Comparison of ENCODE assay signal across 17 mouse cellular contexts in genomic region chr16:91110999-91111535, GRCm38 (mm10). TPM values are rescaled to one million over a fixed set of nuclear protein-coding genes. Genes with fewer than 3 reads are reported as not detected.
A peak's percentile ranks its signal among the peaks of the same experiment; 100 is the strongest.
DNase-seq lines count a peak whose midpoint lies in the region; ATAC-seq and TF ChIP-seq lines count a peak whose summit lies in the region.
"Had no signal": no experiment of that assay in that cellular context is flagged by ENCODE, and none has a peak within 500 bp of the region (broad histone marks: within the 10 kb centered on the region; RNA-seq: fewer than 3 reads in every experiment).

No protein-coding gene starts in this region.

- no peaks in the 10 kb centered on the region for H3K9me3 ChIP-seq in heart, embryonic 15.5 days (replicated peaks)
- no peaks in the 10 kb centered on the region for H3K9me3 ChIP-seq in lung, embryonic 14.5 days (ENCODE audit: low read depth, low read length)
- H3K9me3 ChIP-seq: hindbrain, embryonic 15.5 days; midbrain, embryonic 12.5 days; neural tube, embryonic 12.5 days had no signal

- no peak overlapping the region for H3K4me3 ChIP-seq in heart, embryonic 15.5 days
- no peak overlapping the region for H3K4me3 ChIP-seq in heart, adult 2 months
- no peak overlapping the region for H3K4me3 ChIP-seq in lung, embryonic 14.5 days (ENCODE audit: low read depth, low read length)
- H3K4me3 ChIP-seq in layer of hippocampus, adult 2 months = no peak overlapping the region
- H3K4me3 ChIP-seq: heart, embryonic 12.5 days; hindbrain, embryonic 15.5 days; midbrain, embryonic 12.5 days; neural tube, embryonic 12.5 days had no signal

- no peak overlapping the region for H3K4me2 ChIP-seq in heart, embryonic 15.5 days
- H3K4me2 ChIP-seq in lung, embryonic 14.5 days = no peak overlapping the region
- H3K4me2 ChIP-seq: heart, embryonic 12.5 days; hindbrain, embryonic 15.5 days; midbrain, embryonic 12.5 days; neural tube, embryonic 12.5 days had no signal

- 0 out of 2 replicates have a peak overlapping the region, but pooled peaks have one; percentile 21 for H3K9ac ChIP-seq in heart, embryonic 15.5 days
- no peak overlapping the region for H3K9ac ChIP-seq in heart, adult 2 months (ENCODE audit: low read depth, low read length)
- no peak overlapping the region for H3K9ac ChIP-seq in lung, embryonic 14.5 days
- H3K9ac ChIP-seq: heart, embryonic 12.5 days; hindbrain, embryonic 15.5 days; liver, embryonic 14.5 days; midbrain, embryonic 12.5 days; neural tube, embryonic 12.5 days had no signal

- TF ChIP-seq POLR2A in heart, adult 2 months (IDR thresholded peaks at IDR 0.05; ENCODE audit: insufficient read depth, low read depth, low read length) = no peak
- no peak for TF ChIP-seq POLR2A in brain, embryonic 14.5 days (IDR thresholded peaks at IDR 0.05; ENCODE audit: borderline replicate concordance, extremely low read depth, insufficient read depth, insufficient read length, poor library complexity, severe bottlenecking)

- no peak for TF ChIP-seq EP300 in heart, adult 2 months (IDR thresholded peaks at IDR 0.05; ENCODE audit: insufficient read depth, low read depth, low read length)

- WGBS in heart, embryonic 15.5 days = 49% methylated on average over 11 of the region's 11 CpGs
- 44% methylated on average over 11 of the region's 11 CpGs for WGBS in heart, adult 2 months
- WGBS in lung, embryonic 14.5 days = 46% methylated on average over 11 of the region's 11 CpGs

- DNase-seq in heart, adult 2 months = no peak
- DNase-seq in lung, embryonic 14.5 days = peak; percentile 34
- DNase-seq in lung, postnatal 4 days = no peak
- peak; percentile 67 for DNase-seq in brain, embryonic 14.5 days (ENCODE audit: low read depth)
- peak; percentile 3 for DNase-seq in splenic B cell, adult 2 months (ENCODE audit: low read depth, low spot score)
- DNase-seq in adrenal gland, adult 18-20 months (ENCODE audit: low spot score in 2 of 2) = no peak
- DNase-seq in layer of hippocampus, adult 2 months (ENCODE audit: low spot score in 2 of 2) = no peak
- DNase-seq: adrenal gland, adult 2 months; cerebellum, postnatal 36 days; right cerebral cortex, adult 18-20 months had no signal

- TF ChIP-seq CTCF in heart, adult 2 months (IDR thresholded peaks at IDR 0.05) = no peak
- TF ChIP-seq CTCF in lung, embryonic 14.5 days (IDR thresholded peaks at IDR 0.05; ENCODE audit: low read depth) = no peak
- no peak for TF ChIP-seq CTCF in brain, embryonic 14.5 days (IDR thresholded peaks at IDR 0.05; ENCODE audit: borderline replicate concordance, extremely low read depth, insufficient read depth, insufficient read length)
- no peak for TF ChIP-seq CTCF in layer of hippocampus, adult 2 months (conservative IDR thresholded peaks at IDR 0.05)

- H3K4me1 ChIP-seq in heart, embryonic 15.5 days (replicated peaks) = no peaks in the 10 kb centered on the region
- no peaks in the 10 kb centered on the region for H3K4me1 ChIP-seq in heart, adult 2 months (ENCODE audit: control insufficient read depth, insufficient read depth, low read length)
- no peaks in the 10 kb centered on the region for H3K4me1 ChIP-seq in lung, embryonic 14.5 days (ENCODE audit: insufficient read depth)
- H3K4me1 ChIP-seq: heart, embryonic 12.5 days; hindbrain, embryonic 15.5 days; neural tube, embryonic 12.5 days had no signal

- no peaks in the 10 kb centered on the region for H3K79me2 ChIP-seq in heart, adult 2 months (replicated peaks; ENCODE audit: control insufficient read depth, insufficient read depth, low read length)

- intact Hi-C loops in heart, adult 2 months (cut with DNase I) = no loop called here

- no peak overlapping the region for H3K27ac ChIP-seq in heart, embryonic 15.5 days
- H3K27ac ChIP-seq in heart, adult 2 months = no peak overlapping the region
- no peak overlapping the region for H3K27ac ChIP-seq in lung, embryonic 14.5 days (ENCODE audit: low read depth)
- H3K27ac ChIP-seq in layer of hippocampus, adult 2 months = no peak overlapping the region
- H3K27ac ChIP-seq: hindbrain, embryonic 15.5 days; liver, embryonic 14.5 days; midbrain, embryonic 12.5 days; neural tube, embryonic 12.5 days had no signal

- no peak for ATAC-seq in heart, embryonic 15.5 days (replicated peaks; ENCODE audit: insufficient number of reproducible peaks, insufficient read depth, low FRiP score, low read depth)
- no peak for ATAC-seq in lung, embryonic 14.5 days (ENCODE audit: insufficient read depth)

- H3K27me3 ChIP-seq in heart, embryonic 15.5 days = peaks cover 12% of the 10 kb centered on the region
- H3K27me3 ChIP-seq in heart, adult 2 months (ENCODE audit: control insufficient read depth, insufficient read depth, low read length) = no peaks in the 10 kb centered on the region
- H3K27me3 ChIP-seq in lung, embryonic 14.5 days (ENCODE audit: insufficient read depth, low read length) = no peaks in the 10 kb centered on the region
- H3K27me3 ChIP-seq in splenic B cell, adult 2 months (ENCODE audit: control insufficient read depth, insufficient read depth, low read length, poor library complexity, severe bottlenecking) = no peaks in the 10 kb centered on the region

- H3K36me3 ChIP-seq in heart, embryonic 15.5 days = no peaks in the 10 kb centered on the region
- H3K36me3 ChIP-seq in heart, adult 2 months (ENCODE audit: control insufficient read depth, insufficient read depth, low read length) = no peaks in the 10 kb centered on the region
- H3K36me3 ChIP-seq in lung, embryonic 14.5 days (ENCODE audit: insufficient read depth) = no peaks in the 10 kb centered on the region
- no peaks in the 10 kb centered on the region for H3K36me3 ChIP-seq in splenic B cell, adult 2 months (ENCODE audit: control insufficient read depth, insufficient read depth, low read length, poor library complexity, severe bottlenecking)
- H3K36me3 ChIP-seq: heart, embryonic 12.5 days; hindbrain, embryonic 15.5 days; midbrain, embryonic 12.5 days; neural tube, embryonic 12.5 days had no signal

RNA-seq across cellular contexts. Expression of gene 4932438H23Rik, which starts 16.1 kb away (rescaled TPM):
- 0.08 and 0.09 TPM in 2 replicates for polyA plus RNA-seq in heart, embryonic 15.5 days (2015; fragmentation: Nextera tagmentation; extraction: Ambion mirVana)
- total RNA-seq in heart, adult 2 months (2021) = under 1 TPM in 1 of 2 experiments, not detected in 1; 0.14 TPM
- polyA plus RNA-seq in heart, adult 2 months (2012; rRNA removed) = 0.06 and 0.12 TPM in 2 replicates
- 0.11 TPM in 1 of 2 replicates, not detected in the other for polyA plus RNA-seq in lung, embryonic 14.5 days (2014; fragmentation: Nextera tagmentation; extraction: Ambion mirVana)
- 0.63 and 0.87 TPM in 2 replicates for polyA plus RNA-seq in brain, embryonic 14.5 days (2012; rRNA removed)
- total RNA-seq in adrenal gland, adult 18-20 months (2021) = under 1 TPM; 0.20 to 0.35 TPM
- total RNA-seq in layer of hippocampus, adult 2 months (2021) = 1 to 10 TPM; 1.5 to 2.0 TPM
- polyA plus RNA-seq: adrenal gland, adult 2 months; heart, embryonic 12.5 days; liver, embryonic 14.5 days; spleen, adult 2 months had no signal

Comparison
In these comparisons a context has a peak if more than half of its experiments do, and no peak if none do; other contexts are left out.
1. DNase-seq: peak in lung, embryonic 14.5 days (single experiment), brain, embryonic 14.5 days (single experiment) and splenic B cell, adult 2 months (single experiment); none in heart, adult 2 months (0 of 2), lung, postnatal 4 days (0 of 2), adrenal gland, adult 18-20 months (0 of 2) and layer of hippocampus, adult 2 months (0 of 2).